Mouse (Mus musculus): ENCODE results near the gene Pttg1ip. TPM values are rescaled to one million over a fixed set of nuclear protein-coding genes. Genes with fewer than 3 reads are reported as not detected.
A peak's percentile ranks its signal among the peaks of the same experiment; 100 is the strongest.

Gene Pttg1ip
- polyA plus RNA-seq, 1 experiment from 2014 or later = 64.1 TPM

- DNase-seq (no peak), ATAC-seq (ENCODE audit: low read depth) (no peak)
- Histone ChIP-seq H3K4me1 (replicated peaks) (peaks cover 67% of the 10 kb centered on the region), H3K9ac (no peak overlapping the region), H3K27ac (no peak overlapping the region), H3K4me3 (replicated peaks) (no peak overlapping the region), H3K4me2 (0 out of 2 replicates have a peak overlapping the region, but pooled peaks have one; percentile 96), H3K36me3 (peaks cover 57% of the 10 kb centered on the region), H3K27me3 (no peaks in the 10 kb centered on the region), H3K9me3 (replicated peaks) (no peaks in the 10 kb centered on the region)
- 90% methylated on average over 8 of the region's 8 CpGs for WGBS (ENCODE audit: insufficient replicate concordance)
Measured at GRCm38 (mm10) chr10:77608589-77608988, 27.1 kb downstream of the Pttg1ip start.

GRCm38 (mm10) chr10:77610221-77610961, 28.9 kb downstream of the Pttg1ip start:
- Histone ChIP-seq H3K9me3 (replicated peaks) (no peaks in the 10 kb centered on the region), H3K4me3 (replicated peaks) (no peak overlapping the region), H3K4me1 (replicated peaks) (peaks cover 65% of the 10 kb centered on the region), H3K27me3 (no peaks in the 10 kb centered on the region), H3K27ac (peak overlapping the region; percentile 45; the same call in 1 of the 2 replicates), H3K4me2 (no peak overlapping the region), H3K9ac (peak overlapping the region; percentile 26; the same call in 1 of the 2 replicates), H3K36me3 (peaks cover 75% of the 10 kb centered on the region)
- DNase-seq (no peak), ATAC-seq (ENCODE audit: low read depth) (no peak; the same call in 1 of the 2 replicates)
- WGBS (ENCODE audit: insufficient replicate concordance) = 70% methylated on average over 8 of the region's 8 CpGs

- 0 out of 2 replicates have a peak overlapping the region, but pooled peaks have one; percentile 1 for H3K9ac ChIP-seq
- H3K27me3 ChIP-seq = no peaks in the 10 kb centered on the region
- peaks cover 94% of the 10 kb centered on the region for H3K36me3 ChIP-seq
- DNase-seq (no peak), ATAC-seq (ENCODE audit: low read depth) (no peak)
- H3K4me1 ChIP-seq (replicated peaks) = peaks cover 48% of the 10 kb centered on the region
- no peak overlapping the region for H3K4me2 ChIP-seq
- H3K4me3 ChIP-seq (replicated peaks) = no peak overlapping the region
- no peaks in the 10 kb centered on the region for H3K9me3 ChIP-seq (replicated peaks)
- 57% methylated on average over 3 of the region's 3 CpGs for WGBS (ENCODE audit: insufficient replicate concordance)
- peak overlapping the region; percentile 45 for H3K27ac ChIP-seq
Measured at GRCm38 (mm10) chr10:77613409-77613808, 31.9 kb downstream of the Pttg1ip start.

- no peak overlapping the region for H3K4me2 ChIP-seq
- no peak for DNase-seq
- H3K9me3 ChIP-seq (replicated peaks) = no peaks in the 10 kb centered on the region
- peaks cover 80% of the 10 kb centered on the region for H3K36me3 ChIP-seq
- WGBS (ENCODE audit: insufficient replicate concordance) = 83% methylated on average over 8 of the region's 8 CpGs
- no peak overlapping the region for H3K4me3 ChIP-seq (replicated peaks)
- H3K9ac ChIP-seq = no peak overlapping the region
- ATAC-seq (ENCODE audit: low read depth) = no peak
- no peak overlapping the region for H3K27ac ChIP-seq
- H3K27me3 ChIP-seq = no peaks in the 10 kb centered on the region
- peaks cover 31% of the 10 kb centered on the region for H3K4me1 ChIP-seq (replicated peaks)
Measured at GRCm38 (mm10) chr10:77615647-77616046, 34.1 kb downstream of the Pttg1ip start.

- Histone ChIP-seq H3K27me3 (no peaks in the 10 kb centered on the region), H3K9ac (no peak overlapping the region), H3K36me3 (peaks cover 75% of the 10 kb centered on the region), H3K9me3 (replicated peaks) (no peaks in the 10 kb centered on the region), H3K4me1 (replicated peaks) (peaks cover 32% of the 10 kb centered on the region), H3K27ac (peak overlapping the region; percentile 29; the same call in 1 of the 2 replicates), H3K4me2 (no peak overlapping the region), H3K4me3 (replicated peaks) (no peak overlapping the region)
- DNase-seq = no peak
- 86% methylated on average over 9 of the region's 9 CpGs for WGBS (ENCODE audit: insufficient replicate concordance)
- ATAC-seq (ENCODE audit: low read depth) = no peak
Measured at GRCm38 (mm10) chr10:77616166-77616565, 34.6 kb downstream of the Pttg1ip start.

GRCm38 (mm10) chr10:77616926-77617325, 35.4 kb downstream of the Pttg1ip start:
- H3K36me3 ChIP-seq = peaks cover 67% of the 10 kb centered on the region
- ATAC-seq (ENCODE audit: low read depth) = no peak
- H3K4me3 ChIP-seq (replicated peaks) = no peak overlapping the region
- WGBS (ENCODE audit: insufficient replicate concordance) = 80% methylated on average over 7 of the region's 7 CpGs
- H3K4me2 ChIP-seq = no peak overlapping the region
- H3K4me1 ChIP-seq (replicated peaks) = peaks cover 33% of the 10 kb centered on the region
- no peak overlapping the region for H3K9ac ChIP-seq
- no peaks in the 10 kb centered on the region for H3K27me3 ChIP-seq
- H3K9me3 ChIP-seq (replicated peaks) = no peaks in the 10 kb centered on the region
- H3K27ac ChIP-seq = no peak overlapping the region; the same call in 1 of the 2 replicates
- no peak for DNase-seq

- H3K36me3 ChIP-seq = peaks cover 40% of the 10 kb centered on the region
- peak overlapping the region; percentile 97 for H3K9ac ChIP-seq
- ATAC-seq (ENCODE audit: low read depth) = no peak; the same call in 1 of the 2 replicates
- H3K27ac ChIP-seq = peak overlapping the region; percentile 95
- peaks cover 56% of the 10 kb centered on the region for H3K4me1 ChIP-seq (replicated peaks)
- peak overlapping the region; percentile 89 for H3K4me2 ChIP-seq
- DNase-seq = no peak
- peak overlapping the region; percentile 92 for H3K4me3 ChIP-seq (replicated peaks)
- no peaks in the 10 kb centered on the region for H3K9me3 ChIP-seq (replicated peaks)
- no peaks in the 10 kb centered on the region for H3K27me3 ChIP-seq
- 65% methylated on average over 8 of the region's 8 CpGs for WGBS (ENCODE audit: insufficient replicate concordance)
Measured at GRCm38 (mm10) chr10:77621546-77621945, 40.0 kb downstream of the Pttg1ip start.

- ATAC-seq (ENCODE audit: low read depth) = peak; percentile 91
Measured at GRCm38 (mm10) chr10:77622055-77622988, 40.8 kb downstream of the Pttg1ip start, which contains the start of gene Ube2g2. TSS of gene Ube2g2 (plus strand) at chr10:77622275.

GRCm38 (mm10) chr10:77623069-77623492, 41.6 kb downstream of the Pttg1ip start:
- Histone ChIP-seq H3K27ac (peak overlapping the region; percentile 87), H3K4me3 (replicated peaks) (peak overlapping the region; percentile 92), H3K27me3 (no peaks in the 10 kb centered on the region), H3K4me2 (peak overlapping the region; percentile 89), H3K36me3 (peaks cover 29% of the 10 kb centered on the region), H3K9ac (peak overlapping the region; percentile 97), H3K4me1 (replicated peaks) (peaks cover 57% of the 10 kb centered on the region), H3K9me3 (replicated peaks) (no peaks in the 10 kb centered on the region)
- 13% methylated on average over 8 of the region's 8 CpGs for WGBS (ENCODE audit: insufficient replicate concordance)
- DNase-seq (no peak), ATAC-seq (ENCODE audit: low read depth) (no peak)

More at GRCm38 (mm10) chr10:77622055-77622988, 40.8 kb downstream of the Pttg1ip start, which contains the start of gene Ube2g2:
- Histone ChIP-seq H3K4me3 (replicated peaks) (peak within 1 kb of the TSS; percentile 92), H3K4me2 (peak within 1 kb of the TSS; percentile 89), H3K9ac (peak within 1 kb of the TSS; percentile 97), H3K36me3 (peaks cover 35% of the 10 kb centered on the region), H3K27me3 (no peaks in the 10 kb centered on the region), H3K9me3 (replicated peaks) (no peaks in the 10 kb centered on the region), H3K4me1 (replicated peaks) (peaks cover 60% of the 10 kb centered on the region), H3K27ac (peak within 1 kb of the TSS; percentile 95)
- DNase-seq = peak; percentile 91
- under 1% methylated on average over 96 of the region's 96 CpGs for WGBS (ENCODE audit: insufficient replicate concordance)

- peaks cover 53% of the 10 kb centered on the region for H3K4me1 ChIP-seq (replicated peaks)
- peak overlapping the region; percentile 97 for H3K9ac ChIP-seq
- H3K36me3 ChIP-seq = peaks cover 27% of the 10 kb centered on the region
- no peak for ATAC-seq (ENCODE audit: low read depth)
- H3K9me3 ChIP-seq (replicated peaks) = no peaks in the 10 kb centered on the region
- peak overlapping the region; percentile 92 for H3K4me3 ChIP-seq (replicated peaks)
- DNase-seq = no peak
- H3K4me2 ChIP-seq = peak overlapping the region; percentile 89
- peak overlapping the region; percentile 34; the same call in 1 of the 2 replicates for H3K27ac ChIP-seq
- 81% methylated on average over 10 of the region's 10 CpGs for WGBS (ENCODE audit: insufficient replicate concordance)
- H3K27me3 ChIP-seq = no peaks in the 10 kb centered on the region
Measured at GRCm38 (mm10) chr10:77623639-77624400, 42.3 kb downstream of the Pttg1ip start.
